Mouse (Mus musculus) layer of hippocampus, postnatal 25 days (tissue): ENCODE data around the gene Cdh4. TPM values are rescaled to one million over a fixed set of nuclear protein-coding genes. Genes with fewer than 3 reads are reported as not detected.

Experiments
- DNase-seq, 2 experiments: peaks; one replicate each; pipeline ENCODE4 v3.0.0; 2022; ENCODE audit warnings: mixed read lengths in 2 of 2, low spot score in 1 of 2; ENCODE audit errors: extremely low spot score in 1 of 2
- total RNA-seq, 2 experiments: library from RNA; stranded (reverse); gene quantifications; 2 replicates each; pipeline ENCODE4 v1.2.3; 2021

Cdh4 gene
- total RNA-seq, 2 experiments from 2014 or later, result 11.2 to 12.0 TPM

GRCm38 (mm10) chr2:179715375-179715774, 273.1 kb downstream of the Cdh4 start:
- DNase-seq, result no peak

DNA sequence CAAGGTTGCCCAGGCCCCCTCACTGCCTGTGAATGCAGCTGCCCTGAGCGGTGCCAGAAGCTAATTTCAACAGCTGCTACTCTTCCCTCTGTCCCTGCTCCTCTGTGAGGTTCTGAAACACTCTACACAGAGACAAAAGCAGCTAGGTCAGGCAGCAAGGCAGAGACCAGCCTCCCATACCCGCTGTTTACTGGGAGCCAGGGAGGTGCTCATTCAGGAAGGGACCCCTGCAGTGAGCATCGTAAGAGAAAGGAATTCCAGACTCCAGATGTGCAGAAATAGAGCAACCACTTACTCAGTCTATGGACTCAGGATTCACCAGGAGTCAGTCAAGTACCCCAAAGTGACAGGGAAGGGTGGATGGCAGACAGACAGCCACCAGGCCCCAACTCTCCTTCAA, 278.1 kb downstream of the Cdh4 start:
- DNase-seq, result no peak

DNA sequence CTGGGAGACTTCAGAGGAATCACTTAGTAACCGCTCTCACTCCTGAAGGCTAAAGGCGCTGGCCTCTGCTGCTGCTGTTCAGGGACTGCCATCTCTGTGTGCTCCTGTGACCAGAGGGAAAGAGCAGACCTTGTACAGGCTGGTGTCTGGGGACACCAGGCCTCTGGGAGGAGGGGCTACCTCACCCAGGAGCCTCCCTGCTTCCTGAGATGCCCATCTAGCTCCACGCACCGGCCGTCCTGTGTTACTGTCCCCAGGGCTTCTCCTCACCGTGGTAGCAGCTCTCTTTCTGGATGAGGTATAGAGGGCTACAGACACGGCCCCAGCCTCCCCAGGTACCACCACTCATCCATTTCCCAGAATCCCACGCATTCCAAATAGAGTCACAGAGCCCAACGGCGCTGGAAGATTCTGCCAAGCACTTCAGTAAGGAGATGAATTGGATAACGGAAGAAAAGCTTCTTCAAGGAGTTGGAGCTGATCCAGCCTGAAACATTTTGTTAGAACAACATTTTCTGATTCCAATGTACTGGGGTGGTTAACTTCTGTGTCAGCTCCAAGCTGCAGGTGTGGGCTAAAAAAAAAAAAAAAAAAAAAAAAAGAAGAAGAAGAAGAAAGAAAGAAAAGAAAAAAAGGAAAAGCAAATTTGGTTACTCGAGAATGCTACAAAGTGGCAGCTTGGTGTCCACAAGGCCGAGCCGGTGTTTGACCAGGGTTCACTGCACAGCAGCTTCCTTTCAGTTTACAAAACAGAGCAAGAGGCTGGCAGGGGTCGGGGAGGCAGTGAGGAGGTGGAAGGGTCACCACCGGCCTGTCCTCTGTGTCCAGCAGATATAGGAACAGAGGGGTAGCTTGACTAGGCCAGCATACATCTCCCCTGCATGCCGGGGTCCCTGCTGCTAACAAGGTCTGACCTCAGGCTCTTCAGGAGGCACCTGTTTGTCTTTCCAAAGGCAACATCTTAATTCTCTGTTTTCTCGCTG, 279.6 kb downstream of the Cdh4 start:
- no peak for DNase-seq

DNA sequence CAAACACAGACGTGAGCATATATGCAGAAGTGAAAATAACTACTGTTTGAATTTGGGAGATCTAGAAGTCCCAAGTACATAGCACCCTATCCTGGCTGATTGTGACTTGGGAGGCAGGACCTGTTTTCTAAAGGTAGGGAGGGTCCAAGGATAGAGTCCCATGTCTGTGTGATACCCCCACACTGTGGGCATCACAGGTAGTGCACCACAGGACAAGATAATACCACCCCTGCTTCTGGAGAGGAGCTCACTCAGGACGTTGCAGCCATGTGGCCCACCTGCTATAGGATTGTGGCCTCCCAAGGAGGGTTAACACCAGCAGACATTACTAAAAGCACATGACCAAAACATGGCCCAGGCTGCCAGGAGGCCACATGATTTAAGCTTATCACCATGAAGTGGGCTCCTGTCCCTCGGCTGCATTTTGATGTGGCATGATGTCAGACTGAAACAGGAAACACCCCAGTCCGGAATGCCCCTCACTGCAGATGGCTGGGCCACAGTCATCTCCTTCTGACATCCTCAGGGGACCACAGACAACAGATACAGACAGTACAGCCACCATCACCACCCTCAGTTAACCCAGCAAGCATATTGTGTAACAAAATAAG, 280.6 kb downstream of the Cdh4 start:
- DNase-seq, result no peak

DNA sequence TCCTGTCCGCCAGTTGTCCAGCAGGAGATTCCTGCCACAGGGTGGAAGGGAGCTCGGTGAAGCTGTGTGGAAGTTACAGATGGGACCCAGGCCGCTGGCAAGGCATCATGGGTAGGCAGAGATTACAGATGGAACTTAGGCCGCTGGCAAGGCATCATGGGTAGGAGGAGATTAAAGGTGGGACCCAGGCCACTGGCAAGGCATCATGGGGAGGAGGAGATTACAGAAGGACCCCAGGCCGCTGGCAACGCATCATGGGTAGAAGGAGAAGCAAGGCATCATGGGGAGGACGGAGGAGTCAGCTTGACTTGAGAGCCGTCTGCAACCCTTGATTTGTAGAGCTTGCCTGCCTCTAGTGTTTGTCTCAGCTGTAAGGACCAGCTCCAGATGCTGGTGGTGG, 281.2 kb downstream of the Cdh4 start:
- DNase-seq, result no peak

DNA sequence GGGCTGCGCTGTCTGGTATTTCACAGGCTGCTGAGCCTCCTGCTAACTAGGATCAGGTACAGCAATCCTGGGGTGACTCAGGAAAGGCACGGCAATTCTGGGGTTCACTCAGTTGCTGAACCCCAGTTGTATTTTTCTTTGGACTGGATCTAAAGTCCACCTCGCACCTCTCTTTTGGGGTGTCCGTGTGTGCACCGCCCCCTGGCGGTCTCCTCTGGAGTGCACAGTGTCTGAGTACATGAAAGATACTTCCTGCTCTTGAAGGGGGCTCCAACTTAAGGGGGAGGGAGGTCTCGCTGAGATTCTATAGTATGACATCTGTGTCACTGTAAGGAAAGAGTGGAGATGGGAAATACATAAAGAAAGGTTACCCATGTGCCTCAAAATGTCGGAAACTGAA, 286.8 kb downstream of the Cdh4 start:
- DNase-seq, result peak in 1 of 2 experiments; percentile 64

DNA sequence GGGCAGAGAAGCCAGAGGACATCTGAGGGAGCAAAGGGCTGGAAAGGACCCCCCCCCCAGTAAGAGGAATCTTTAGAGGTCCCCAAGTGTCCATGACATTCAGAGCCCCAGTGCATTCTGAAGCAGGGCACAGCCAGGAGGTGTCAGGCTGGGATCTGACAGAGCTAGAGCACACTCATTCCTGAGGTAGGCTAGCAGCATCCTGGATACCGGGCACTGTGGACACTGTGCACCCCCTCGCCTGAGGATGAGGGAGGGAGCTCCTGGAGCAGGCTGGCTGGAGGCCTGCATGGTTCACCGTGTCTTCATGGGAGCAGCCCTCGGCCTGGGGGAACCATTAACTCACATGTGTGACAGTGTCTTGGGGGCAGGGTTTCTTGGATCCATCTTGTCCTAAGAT, 287.6 kb downstream of the Cdh4 start:
- no peak for DNase-seq

DNA sequence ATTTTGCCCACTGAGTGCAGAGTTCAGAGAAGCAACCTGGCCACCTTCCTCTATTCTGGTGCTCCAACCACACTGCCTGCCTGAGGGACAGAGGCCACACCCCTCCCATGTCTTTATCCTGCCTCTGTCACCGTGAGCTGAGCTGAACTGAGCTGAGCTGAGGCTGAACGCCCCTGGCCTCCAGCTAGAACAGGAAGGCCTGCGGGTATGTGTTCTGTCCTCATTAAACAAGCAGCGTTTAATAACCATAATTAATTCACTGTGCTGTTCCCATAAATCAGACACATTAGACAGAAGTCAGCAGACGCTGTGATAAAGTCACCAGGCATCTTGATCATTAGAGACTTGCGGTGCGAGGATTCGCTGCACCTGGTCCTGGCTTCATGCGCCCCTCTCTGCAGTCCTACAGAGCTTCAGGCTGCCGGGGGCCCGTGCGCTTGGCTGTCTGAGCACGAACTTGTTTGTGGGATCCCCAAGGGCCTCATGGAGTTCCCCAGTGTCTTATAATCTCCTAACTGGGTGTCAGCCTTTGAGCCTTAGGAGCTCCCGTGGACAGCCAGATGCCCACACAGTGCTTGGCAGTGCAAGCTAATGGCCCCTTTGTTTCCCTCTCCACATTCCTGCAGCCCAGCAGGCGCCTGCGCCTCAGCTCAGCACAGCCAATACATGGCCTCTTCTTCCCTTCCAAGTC, 291.1 kb downstream of the Cdh4 start:
- DNase-seq, result no peak

GRCm38 (mm10) chr2:179742419-179742818, 300.2 kb downstream of the Cdh4 start:
- DNase-seq, result no peak

DNA sequence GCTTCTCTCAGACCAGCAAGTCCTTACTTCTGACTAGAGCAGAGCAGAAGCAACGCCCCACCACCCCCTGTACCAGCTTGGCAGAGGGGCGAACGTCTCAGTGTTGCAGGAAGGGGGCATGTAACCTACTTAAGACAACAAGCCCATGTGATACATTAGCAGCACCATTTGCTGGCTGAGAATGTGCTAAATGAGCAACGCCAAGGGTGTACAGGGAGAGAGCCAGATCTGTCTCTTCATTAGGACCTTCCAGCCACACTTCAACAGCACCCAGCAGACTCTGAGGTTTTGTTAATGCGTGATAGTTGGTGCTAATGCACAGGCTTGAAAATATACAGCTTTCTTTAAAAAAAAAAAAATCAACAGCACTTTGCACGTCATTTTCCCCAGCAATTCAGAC, 300.6 kb downstream of the Cdh4 start:
- DNase-seq, result no peak

DNA sequence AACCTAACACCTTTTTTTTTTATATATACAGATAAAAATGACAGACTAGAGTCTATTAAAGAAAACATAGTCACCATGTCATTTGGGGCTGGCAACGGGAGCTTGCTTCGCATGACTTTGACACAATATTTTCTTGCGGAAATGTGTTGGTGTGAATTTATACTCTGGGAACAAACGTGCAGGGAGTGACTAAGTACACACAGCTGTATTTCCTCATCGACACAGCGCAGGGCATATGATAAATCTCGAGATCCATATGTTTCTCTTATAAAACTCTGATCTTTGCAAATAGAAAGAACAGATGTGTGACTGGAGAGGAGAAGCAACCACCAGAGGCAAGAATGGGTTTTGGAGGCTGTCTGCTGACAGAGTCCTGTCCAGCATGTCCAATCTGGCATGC, 304.3 kb downstream of the Cdh4 start:
- no peak for DNase-seq

DNA sequence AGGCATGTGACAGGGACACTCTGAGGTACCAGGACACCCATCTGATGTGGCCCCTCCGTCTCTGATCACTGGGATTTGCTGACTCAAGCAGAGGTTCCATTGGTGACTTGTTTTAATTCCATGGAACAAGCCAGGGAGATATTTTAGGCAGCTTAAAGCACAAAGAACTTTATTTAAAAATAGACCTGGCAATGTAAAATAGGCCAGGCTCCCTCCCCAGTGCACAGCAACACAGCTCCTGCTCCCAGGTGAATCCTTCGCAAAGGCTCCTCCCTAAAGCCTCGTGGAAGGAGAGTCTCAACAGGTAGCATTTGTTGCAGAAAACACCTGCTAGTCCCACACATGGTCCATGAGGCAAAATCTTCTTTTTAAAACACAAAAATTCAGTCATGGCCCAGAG, 307.2 kb downstream of the Cdh4 start:
- no peak for DNase-seq

DNA sequence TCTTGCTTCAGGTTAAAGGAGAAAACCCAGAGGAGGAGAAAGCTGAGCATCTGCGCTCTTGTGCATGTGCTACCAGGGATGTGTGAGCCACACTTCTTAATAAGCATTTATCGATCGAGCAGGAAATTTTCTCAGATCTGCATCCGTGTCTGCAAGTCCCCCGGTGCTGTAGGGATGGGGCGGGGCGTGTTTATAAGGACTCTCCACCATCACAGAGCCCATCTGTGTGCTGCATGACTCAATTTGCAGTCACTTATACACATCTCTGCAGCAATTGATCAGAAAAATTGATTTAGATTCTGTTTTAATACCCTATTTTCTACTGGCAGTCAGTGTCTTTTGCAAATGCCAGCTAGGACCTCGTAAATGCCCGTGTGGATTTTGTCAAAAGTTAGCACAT, 311.6 kb downstream of the Cdh4 start:
- no peak for DNase-seq

GRCm38 (mm10) chr2:179754776-179755175, 312.5 kb downstream of the Cdh4 start:
- DNase-seq, result no peak

DNA sequence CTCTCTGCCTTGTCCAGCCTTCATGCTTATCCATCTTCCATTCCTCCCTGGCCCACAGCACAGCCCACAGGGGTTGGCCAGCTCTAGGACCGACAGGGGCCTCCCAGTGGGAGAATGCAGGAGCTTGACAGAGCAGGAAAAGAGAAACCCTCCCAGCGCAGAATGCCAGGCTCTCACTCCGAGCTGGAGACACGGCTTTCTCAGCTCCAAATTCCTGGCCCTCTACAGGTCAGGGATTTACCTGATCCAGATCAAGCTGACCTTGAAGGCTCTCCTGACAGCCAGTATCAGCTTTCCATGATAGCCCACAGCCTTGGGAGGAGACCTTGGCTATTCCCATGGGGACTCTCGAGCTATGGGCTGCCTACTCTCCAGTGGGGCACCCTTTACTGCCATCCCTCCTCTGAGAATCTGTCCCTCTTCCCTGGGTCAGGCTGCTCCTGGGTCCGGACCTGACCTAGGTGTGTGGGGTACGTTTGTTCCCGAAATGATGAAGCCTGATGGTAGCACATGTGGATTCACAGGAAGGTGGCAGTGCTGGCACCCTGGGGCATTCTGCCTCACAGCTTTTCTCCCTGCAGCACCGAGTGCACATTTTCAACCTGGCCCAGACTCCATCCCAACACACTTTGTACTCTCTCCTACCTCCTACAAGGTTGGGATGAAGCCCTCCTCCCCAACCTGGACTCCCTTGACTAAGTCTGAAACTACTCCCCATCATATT, 319.6 kb downstream of the Cdh4 start:
- DNase-seq, result no peak

DNA sequence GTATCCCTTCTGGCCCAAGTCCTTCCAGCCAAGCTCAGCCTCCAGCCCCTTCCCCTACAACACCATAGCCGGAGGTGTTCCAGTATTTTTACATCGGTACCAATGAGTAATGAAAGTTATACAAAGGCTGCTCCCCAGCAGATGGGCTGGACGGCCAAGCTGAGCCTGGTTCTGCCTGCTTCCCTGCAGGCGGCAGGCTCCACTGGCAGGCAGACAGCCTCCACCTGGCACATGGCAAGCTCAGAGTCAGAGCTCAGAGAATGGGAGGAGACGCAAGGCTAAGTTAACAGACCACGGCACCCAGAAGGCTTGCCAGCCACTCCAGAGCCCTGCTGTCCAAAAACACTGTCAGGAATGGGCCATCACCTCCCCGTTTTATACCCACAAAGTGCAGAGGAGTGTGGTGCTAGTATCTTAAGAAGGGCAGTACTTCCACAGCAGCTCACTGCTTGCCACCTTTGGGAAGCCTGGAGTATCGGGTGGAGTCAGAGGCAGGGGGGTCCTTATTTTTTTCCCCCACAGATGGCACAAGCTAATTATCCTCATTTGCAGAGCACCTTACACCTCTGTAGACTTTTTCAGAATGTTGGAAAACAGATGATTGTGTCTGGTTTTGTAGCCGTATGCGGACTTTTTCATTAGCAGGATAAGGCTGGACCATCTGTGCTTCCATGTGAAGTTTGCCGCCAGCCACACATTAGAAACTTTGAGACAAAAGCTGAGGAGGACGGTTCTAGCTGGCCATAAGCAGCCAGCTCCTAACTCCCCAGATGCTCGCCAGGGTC, 320.5 kb downstream of the Cdh4 start:
- DNase-seq, result peak in 1 of 2 experiments; percentile 30

- DNase-seq, result no peak
Measured at GRCm38 (mm10) chr2:179764460-179764859, 322.2 kb downstream of the Cdh4 start.

DNA sequence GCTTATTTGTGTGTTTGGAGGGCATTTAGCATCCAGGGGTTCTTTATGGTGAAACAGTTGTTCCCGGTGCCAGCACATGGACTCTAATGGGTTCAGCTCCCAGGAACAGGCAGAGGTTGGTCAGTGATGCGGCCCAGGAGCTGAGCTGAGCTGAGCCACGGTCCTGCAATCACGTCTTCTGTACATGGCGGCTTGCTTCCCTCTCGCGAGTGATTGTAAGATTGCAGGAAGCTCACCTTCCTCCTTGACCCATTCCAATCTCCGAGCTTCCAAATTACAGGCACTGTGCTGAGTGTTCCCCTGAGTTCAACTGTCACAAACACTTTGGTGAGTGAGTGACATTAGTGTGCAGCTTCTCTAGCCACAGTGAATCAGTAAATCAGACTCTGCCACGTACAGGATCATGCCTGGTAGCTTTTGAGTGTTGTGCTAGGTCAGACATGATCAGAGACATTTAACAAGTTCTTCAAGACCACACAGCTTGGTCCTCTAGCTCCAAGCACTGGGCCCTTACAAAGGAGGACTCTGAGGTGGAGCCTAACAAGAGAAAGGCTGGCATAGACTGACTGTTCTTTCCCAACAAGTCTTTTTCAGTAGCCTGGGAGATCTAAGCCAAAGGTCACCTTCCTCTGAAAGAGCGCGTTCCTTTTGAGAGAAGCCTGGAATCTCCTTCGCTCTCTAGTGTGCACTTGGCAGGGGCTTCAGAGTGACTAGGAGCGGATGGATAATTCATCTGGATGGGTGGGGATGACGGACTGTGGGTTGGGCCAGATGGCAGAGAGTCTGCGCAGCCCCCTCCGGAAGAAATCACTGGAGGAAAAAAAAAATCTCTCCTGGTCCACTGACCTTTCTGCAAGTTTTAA, 324.7 kb downstream of the Cdh4 start:
- no peak for DNase-seq

- no peak for DNase-seq
Measured at GRCm38 (mm10) chr2:179767527-179767849, 325.3 kb downstream of the Cdh4 start.
